Mouse (Mus musculus) embryonic facial prominence, embryonic 15.5 days (tissue): ENCODE results near the gene Vamp2. TPM values are rescaled to one million over a fixed set of nuclear protein-coding genes. Genes with fewer than 3 reads are reported as not detected.

ENCODE experiments used
- ATAC-seq: fragments of 200-750 bp; cut with Nextera tagmentation; 2 replicates; pipeline ENCODE4 v1.8.0; 2017; ENCODE audit warnings: low read depth, moderate TSS enrichment; ENCODE audit not compliant: insufficient number of reproducible peaks, low FRiP score, low TSS enrichment
- H3K27ac ChIP-seq: fragments of 300-500 bp; sonication (generic); replicated peaks from 2 replicates; pipeline ENCODE4 v1.5.1; 2015; ENCODE audit warnings: mild to moderate bottlenecking, inconsistent platforms
- H3K27me3 ChIP-seq: fragments of 300-500 bp; sonication (generic); 2 replicates; pipeline ENCODE4 v1.6.1; 2015; ENCODE audit warnings: inconsistent platforms
- H3K36me3 ChIP-seq: fragments of 300-500 bp; sonication (generic); 2 replicates; pipeline ENCODE4 v1.6.1; 2015; ENCODE audit warnings: mild to moderate bottlenecking, inconsistent platforms
- H3K4me1 ChIP-seq: fragments of 300-500 bp; sonication (generic); 2 replicates; pipeline ENCODE4 v1.6.1; 2015; ENCODE audit warnings: inconsistent platforms
- H3K4me2 ChIP-seq: fragments of 300-500 bp; sonication (generic); replicated peaks from 2 replicates; pipeline ENCODE4 v1.6.1; 2015; ENCODE audit warnings: mild to moderate bottlenecking, inconsistent platforms
- H3K4me3 ChIP-seq: fragments of 300-500 bp; sonication (generic); replicated peaks from 2 replicates; pipeline ENCODE4 v1.5.1; 2015; ENCODE audit warnings: mild to moderate bottlenecking, inconsistent platforms
- H3K9ac ChIP-seq: fragments of 300-500 bp; sonication (generic); 2 replicates; pipeline ENCODE4 v1.6.1; 2015; ENCODE audit warnings: inconsistent platforms
- H3K9me3 ChIP-seq: fragments of 300-500 bp; sonication (generic); replicated peaks from 2 replicates; pipeline ENCODE4 v1.6.1; 2016; ENCODE audit warnings: inconsistent platforms
- WGBS: fragments of 180-500 bp; shearing (Covaris S2); methylation state at CpG from one replicate; pipeline ENCODE4 v1.1.7; 2015; 5-methylcytosine and 5-hydroxymethylcytosine counted together
- polyA plus RNA-seq: library from polyadenylated mRNA; unstranded; fragments of >200 nt; fragmentation: Nextera tagmentation; extraction: Ambion mirVana; gene quantifications from 2 replicates; pipeline ENCODE4 v1.2.1, GENCODE M21; 2015

Gene Vamp2
- polyA plus RNA-seq, 1 experiment from 2014 or later = 149 TPM

DNA sequence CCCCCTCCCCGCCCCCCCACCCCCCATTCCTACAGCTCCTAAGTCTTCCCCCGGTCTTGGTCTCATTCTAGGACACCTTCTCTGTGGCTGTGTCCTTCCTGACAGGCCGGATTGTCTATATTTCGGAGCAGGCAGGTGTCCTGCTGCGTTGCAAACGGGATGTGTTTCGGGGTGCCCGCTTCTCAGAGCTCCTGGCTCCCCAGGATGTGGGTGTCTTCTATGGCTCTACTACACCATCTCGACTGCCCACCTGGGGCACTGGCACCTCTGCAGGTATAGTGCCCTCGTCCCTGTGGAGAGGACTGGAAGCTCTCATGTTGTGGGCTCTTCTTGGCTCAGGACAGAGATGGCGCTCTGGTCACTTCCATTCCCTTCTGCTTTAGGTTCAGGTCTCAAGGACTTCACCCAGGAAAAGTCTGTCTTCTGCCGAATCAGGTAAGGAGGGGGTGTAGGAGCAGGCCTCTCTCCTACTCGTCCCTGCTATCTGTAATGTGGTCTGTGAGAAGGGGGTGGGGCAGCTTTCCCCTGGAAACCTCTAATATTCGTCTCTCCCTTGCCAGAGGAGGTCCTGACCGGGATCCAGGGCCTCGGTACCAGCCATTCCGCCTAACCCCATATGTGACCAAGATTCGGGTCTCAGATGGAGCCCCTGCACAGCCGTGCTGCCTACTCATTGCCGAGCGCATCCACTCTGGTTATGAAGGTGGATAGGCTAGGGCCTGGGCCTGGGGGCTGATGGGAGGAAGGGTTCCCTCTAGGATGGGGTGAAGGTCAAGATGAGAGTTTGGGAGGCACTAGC lies 13.5 kb downstream of the Vamp2 start:
- Histone ChIP-seq H3K9ac (no peak overlapping the region), H3K36me3 (peaks cover 64% of the 10 kb centered on the region), H3K4me2 (no peak overlapping the region), H3K9me3 (no peaks in the 10 kb centered on the region), H3K4me3 (no peak overlapping the region), H3K4me1 (peaks cover 34% of the 10 kb centered on the region), H3K27ac (no peak overlapping the region), H3K27me3 (no peaks in the 10 kb centered on the region)
- 87% methylated on average over 21 of the region's 21 CpGs for WGBS
- no peak for ATAC-seq

DNA sequence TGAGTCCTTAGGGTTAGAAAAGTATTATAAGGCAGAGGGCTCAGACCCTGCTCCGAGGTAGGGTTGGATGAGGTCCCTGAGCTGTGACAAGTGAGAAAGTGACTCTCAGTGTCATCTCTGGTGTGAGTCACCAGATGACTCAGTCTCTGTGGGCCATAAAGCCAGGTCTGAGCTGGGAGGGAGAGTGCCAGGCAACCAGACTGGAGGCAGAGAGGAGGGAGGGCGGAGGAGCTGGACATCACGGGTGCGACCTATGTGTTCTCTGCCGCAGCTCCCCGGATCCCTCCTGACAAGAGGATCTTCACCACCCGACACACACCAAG lies 14.1 kb downstream of the Vamp2 start:
- H3K9ac ChIP-seq = no peak overlapping the region
- no peak for ATAC-seq
- WGBS = 93% methylated on average over 7 of the region's 7 CpGs

DNA sequence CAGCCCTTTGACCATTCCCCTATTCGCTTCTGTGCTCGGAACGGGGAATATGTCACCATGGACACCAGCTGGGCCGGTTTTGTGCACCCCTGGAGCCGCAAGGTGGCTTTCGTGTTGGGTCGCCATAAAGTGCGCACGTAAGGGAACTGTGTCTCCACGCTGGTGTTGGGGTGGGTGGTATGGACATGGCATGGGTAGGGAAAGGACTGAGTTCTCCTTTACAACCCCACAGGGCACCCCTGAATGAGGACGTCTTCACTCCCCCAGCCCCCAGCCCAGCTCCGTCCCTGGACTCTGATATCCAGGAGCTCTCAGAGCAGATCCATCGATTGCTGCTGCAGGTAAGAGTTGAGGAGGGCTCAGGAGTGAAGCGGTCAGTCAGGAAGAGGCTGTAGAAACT lies 14.8 kb downstream of the Vamp2 start:
- no peak for ATAC-seq
- Histone ChIP-seq H3K4me3 (no peak overlapping the region), H3K9ac (no peak overlapping the region), H3K36me3 (peaks cover 78% of the 10 kb centered on the region), H3K4me2 (no peak overlapping the region), H3K4me1 (peaks cover 26% of the 10 kb centered on the region), H3K27ac (no peak overlapping the region), H3K27me3 (no peaks in the 10 kb centered on the region), H3K9me3 (no peaks in the 10 kb centered on the region)
- WGBS = 95% methylated on average over 14 of the region's 14 CpGs

More for the DNA sequence above, 14.1 kb downstream of the Vamp2 start:
- Histone ChIP-seq H3K27me3 (no peaks in the 10 kb centered on the region), H3K4me1 (peaks cover 34% of the 10 kb centered on the region), H3K9me3 (no peaks in the 10 kb centered on the region), H3K4me2 (no peak overlapping the region), H3K4me3 (no peak overlapping the region), H3K36me3 (peaks cover 70% of the 10 kb centered on the region), H3K27ac (no peak overlapping the region)

DNA sequence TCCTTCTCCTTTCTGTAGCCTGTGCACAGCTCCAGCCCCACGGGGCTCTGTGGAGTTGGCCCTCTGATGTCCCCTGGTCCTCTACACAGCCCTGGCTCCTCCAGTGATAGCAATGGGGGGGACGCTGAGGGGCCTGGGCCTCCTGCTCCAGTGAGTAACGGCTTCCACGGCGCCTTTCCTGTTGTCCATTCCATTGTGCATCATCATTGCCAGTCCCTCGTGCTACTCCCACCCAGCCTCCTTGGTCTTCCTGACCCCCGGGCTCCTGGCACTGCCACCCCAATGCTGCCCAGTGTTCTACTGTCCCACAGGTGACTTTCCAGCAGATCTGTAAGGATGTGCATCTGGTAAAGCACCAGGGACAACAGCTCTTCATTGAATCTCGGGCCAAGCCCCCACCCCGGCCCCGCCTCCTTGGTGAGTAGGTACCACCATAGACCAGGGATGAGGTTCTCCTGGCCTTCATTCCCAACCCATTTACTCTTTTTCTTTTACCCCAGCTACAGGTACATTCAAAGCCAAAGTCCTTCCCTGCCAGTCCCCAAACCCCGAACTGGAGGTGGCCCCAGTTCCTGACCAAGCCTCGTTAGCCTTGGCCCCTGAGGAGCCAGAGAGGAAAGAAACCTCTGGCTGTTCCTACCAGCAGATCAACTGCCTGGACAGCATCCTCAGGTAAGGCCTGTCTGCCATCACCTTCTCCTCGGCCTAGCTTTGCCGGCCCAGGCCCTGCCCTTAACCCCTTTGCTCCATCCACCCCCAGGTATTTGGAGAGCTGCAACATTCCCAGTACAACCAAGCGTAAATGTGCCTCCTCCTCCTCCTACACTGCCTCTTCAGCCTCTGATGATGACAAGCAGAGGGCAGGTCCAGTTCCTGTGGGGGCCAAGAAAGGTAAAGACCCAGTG lies 15.5 kb downstream of the Vamp2 start:
- Histone ChIP-seq H3K36me3 (peaks cover 84% of the 10 kb centered on the region), H3K4me1 (peaks cover 21% of the 10 kb centered on the region)
- no peak for ATAC-seq

DNA sequence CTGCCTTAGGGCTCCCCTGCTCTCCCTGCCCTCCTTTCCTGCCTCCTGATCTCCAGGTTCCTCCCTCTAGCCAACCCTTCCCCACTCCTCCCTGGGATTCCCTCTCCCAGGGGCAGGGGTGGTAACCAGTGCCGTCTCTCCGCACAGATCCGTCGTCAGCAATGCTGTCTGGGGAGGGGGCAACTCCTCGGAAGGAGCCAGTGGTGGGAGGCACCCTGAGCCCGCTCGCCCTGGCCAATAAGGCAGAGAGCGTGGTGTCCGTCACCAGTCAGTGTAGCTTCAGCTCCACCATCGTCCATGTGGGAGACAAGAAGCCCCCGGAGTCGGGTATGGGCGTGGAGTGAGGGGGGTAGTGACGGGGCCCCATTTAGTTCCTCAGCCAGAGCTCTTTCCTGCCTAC lies 16.2 kb downstream of the Vamp2 start:
- no peak overlapping the region for H3K27ac ChIP-seq
- peaks cover 91% of the 10 kb centered on the region for H3K36me3 ChIP-seq
- 83% methylated on average over 14 of the region's 14 CpGs for WGBS
- H3K4me1 ChIP-seq = peaks cover 22% of the 10 kb centered on the region
- H3K4me3 ChIP-seq = no peak overlapping the region
- no peaks in the 10 kb centered on the region for H3K9me3 ChIP-seq
- no peaks in the 10 kb centered on the region for H3K27me3 ChIP-seq
- H3K4me2 ChIP-seq = no peak overlapping the region
- no peak overlapping the region for H3K9ac ChIP-seq
- ATAC-seq = no peak

More for the DNA sequence above, 15.5 kb downstream of the Vamp2 start:
- Histone ChIP-seq H3K4me2 (no peak overlapping the region), H3K27me3 (no peaks in the 10 kb centered on the region), H3K4me3 (no peak overlapping the region), H3K27ac (no peak overlapping the region), H3K9me3 (no peaks in the 10 kb centered on the region), H3K9ac (no peak overlapping the region)
- 93% methylated on average over 15 of the region's 15 CpGs for WGBS

DNA sequence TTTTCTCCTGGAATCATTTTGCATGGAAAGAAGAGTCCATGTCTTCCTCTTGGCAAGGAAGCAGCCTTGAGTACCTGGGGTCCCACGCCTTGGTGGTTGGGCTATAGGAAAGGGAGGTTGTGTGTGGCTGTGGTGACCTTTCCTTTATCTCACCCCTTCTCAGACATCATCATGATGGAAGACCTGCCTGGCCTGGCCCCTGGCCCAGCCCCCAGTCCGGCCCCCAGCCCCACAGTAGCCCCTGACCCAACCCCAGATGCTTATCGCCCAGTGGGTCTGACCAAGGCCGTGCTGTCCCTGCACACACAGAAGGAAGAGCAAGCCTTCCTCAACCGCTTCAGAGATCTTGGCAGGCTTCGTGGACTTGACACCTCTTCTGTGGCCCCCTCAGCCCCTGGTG lies 16.9 kb downstream of the Vamp2 start:
- Histone ChIP-seq H3K27me3 (no peaks in the 10 kb centered on the region), H3K4me2 (no peak overlapping the region), H3K9me3 (no peaks in the 10 kb centered on the region), H3K4me1 (peaks cover 17% of the 10 kb centered on the region), H3K36me3 (peaks cover 93% of the 10 kb centered on the region), H3K4me3 (no peak overlapping the region), H3K9ac (no peak overlapping the region), H3K27ac (no peak overlapping the region)
- ATAC-seq = no peak
- WGBS = 89% methylated on average over 6 of the region's 6 CpGs

DNA sequence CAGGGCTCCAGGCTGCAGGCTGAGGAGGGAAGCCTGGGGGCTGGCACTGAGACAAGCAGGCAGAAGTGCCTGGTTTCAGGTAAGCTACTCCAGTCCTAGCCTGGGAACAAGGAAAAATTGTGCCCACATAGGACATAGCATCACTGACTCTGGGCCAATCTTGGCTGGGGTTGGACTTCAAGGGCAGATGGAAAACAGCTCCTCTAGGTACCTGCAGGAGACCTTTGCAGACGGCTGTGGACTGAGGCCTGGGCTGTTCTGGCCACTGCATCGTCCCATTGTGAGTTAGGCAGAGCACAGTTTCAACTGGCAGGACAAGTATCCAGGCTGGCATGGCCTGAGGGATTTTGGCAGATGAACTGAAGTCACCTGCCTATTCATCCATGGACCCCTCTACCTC lies 17.5 kb downstream of the Vamp2 start:
- 75% methylated on average over 2 of the region's 2 CpGs for WGBS
- Histone ChIP-seq H3K27me3 (no peaks in the 10 kb centered on the region), H3K4me2 (no peak overlapping the region), H3K4me3 (no peak overlapping the region), H3K9me3 (no peaks in the 10 kb centered on the region), H3K9ac (no peak overlapping the region), H3K27ac (no peak overlapping the region), H3K4me1 (peaks cover 11% of the 10 kb centered on the region), H3K36me3 (peaks cover 88% of the 10 kb centered on the region)
- ATAC-seq = no peak

DNA sequence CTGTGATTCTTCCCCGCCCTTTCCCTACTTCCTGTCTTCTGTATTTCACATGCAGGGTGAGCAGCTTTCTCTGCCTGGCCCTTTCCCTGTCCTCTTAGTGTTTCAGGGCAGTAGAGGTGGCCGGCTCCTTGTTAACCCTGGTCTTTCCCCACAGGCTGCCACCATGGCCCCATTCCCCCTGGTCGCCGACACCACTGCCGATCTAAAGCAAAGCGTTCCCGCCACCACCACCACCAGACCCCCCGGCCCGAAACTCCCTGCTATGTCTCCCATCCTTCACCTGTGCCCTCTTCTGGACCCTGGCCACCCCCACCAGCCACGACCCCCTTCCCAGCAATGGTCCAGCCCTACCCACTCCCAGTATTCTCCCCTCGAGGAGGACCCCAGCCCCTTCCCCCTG lies 18.0 kb downstream of the Vamp2 start:
- H3K27me3 ChIP-seq = no peaks in the 10 kb centered on the region
- no peak overlapping the region for H3K27ac ChIP-seq
- 88% methylated on average over 11 of the region's 11 CpGs for WGBS
- H3K9me3 ChIP-seq = no peaks in the 10 kb centered on the region
- H3K36me3 ChIP-seq = peaks cover 83% of the 10 kb centered on the region
- H3K4me2 ChIP-seq = no peak overlapping the region
- H3K4me1 ChIP-seq = peaks cover 9% of the 10 kb centered on the region
- H3K4me3 ChIP-seq = no peak overlapping the region
- no peak overlapping the region for H3K9ac ChIP-seq
- no peak for ATAC-seq

DNA sequence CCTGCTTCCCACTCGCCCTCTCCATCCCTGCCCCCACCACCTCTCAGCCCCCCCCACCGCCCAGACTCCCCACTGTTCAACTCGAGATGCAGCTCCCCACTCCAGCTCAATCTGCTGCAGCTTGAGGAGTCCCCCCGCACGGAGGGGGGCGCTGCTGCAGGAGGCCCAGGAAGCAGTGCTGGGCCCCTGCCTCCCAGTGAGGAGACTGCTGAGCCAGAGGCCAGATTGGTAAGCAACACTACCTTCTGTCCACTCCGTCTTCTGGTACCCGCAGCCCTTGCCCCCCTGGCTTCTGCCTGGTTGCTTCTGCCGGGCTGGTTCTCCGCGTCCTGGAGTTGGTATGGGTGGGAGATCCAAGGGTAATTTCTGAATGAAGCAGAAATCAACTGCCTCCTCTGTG lies 18.6 kb downstream of the Vamp2 start:
- WGBS = 87% methylated on average over 11 of the region's 11 CpGs
- H3K9ac ChIP-seq = no peak overlapping the region
- H3K27ac ChIP-seq = no peak overlapping the region
- no peak overlapping the region for H3K4me2 ChIP-seq
- no peaks in the 10 kb centered on the region for H3K9me3 ChIP-seq
- peaks cover 12% of the 10 kb centered on the region for H3K4me1 ChIP-seq
- H3K27me3 ChIP-seq = no peaks in the 10 kb centered on the region
- H3K36me3 ChIP-seq = peaks cover 78% of the 10 kb centered on the region
- no peak overlapping the region for H3K4me3 ChIP-seq
- no peak for ATAC-seq

DNA sequence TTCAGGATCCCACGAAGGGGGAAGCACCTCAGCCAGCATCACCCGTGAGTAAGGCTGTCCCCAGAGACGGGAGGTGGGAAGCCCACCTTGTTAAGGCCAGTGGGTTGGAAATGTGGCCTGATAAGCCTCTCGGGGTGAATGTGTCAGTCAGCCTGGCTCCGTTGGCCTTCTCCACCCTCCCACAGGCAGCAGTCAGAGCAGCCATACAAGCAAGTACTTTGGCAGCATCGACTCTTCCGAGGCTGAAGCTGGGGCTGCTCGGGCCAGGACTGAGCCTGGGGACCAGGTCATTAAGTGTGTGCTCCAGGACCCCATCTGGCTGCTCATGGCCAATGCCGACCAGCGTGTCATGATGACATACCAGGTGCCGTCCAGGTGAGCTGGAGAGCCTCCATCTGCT lies 19.4 kb downstream of the Vamp2 start:
- Histone ChIP-seq H3K9ac (no peak overlapping the region), H3K27ac (no peak overlapping the region), H3K27me3 (no peaks in the 10 kb centered on the region), H3K4me3 (no peak overlapping the region), H3K9me3 (no peaks in the 10 kb centered on the region), H3K4me1 (peaks cover 12% of the 10 kb centered on the region), H3K36me3 (peaks cover 70% of the 10 kb centered on the region), H3K4me2 (no peak overlapping the region)
- 89% methylated on average over 11 of the region's 11 CpGs for WGBS
- no peak for ATAC-seq

DNA sequence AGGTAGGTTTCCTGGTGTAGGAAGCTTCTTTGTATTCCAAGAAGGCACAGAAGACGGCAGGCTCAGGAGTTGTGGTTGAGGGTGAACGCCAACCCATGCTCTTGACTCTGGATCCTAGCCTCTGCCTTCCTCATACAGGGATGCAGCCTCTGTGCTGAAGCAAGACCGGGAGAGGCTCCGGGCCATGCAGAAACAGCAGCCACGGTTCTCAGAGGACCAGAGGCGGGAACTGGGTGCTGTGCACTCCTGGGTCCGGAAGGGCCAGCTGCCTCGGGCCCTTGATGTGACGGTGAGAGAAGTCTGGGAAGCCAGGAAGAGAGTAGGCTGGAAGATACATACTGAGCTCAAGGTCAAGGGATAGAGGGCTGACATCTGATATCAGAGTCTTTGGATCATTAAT lies 19.9 kb downstream of the Vamp2 start:
- no peak for ATAC-seq
- H3K4me3 ChIP-seq = no peak overlapping the region
- H3K36me3 ChIP-seq = peaks cover 64% of the 10 kb centered on the region
- H3K9ac ChIP-seq = no peak overlapping the region
- H3K4me1 ChIP-seq = peaks cover 12% of the 10 kb centered on the region
- no peak overlapping the region for H3K4me2 ChIP-seq
- no peaks in the 10 kb centered on the region for H3K27me3 ChIP-seq
- 91% methylated on average over 9 of the region's 9 CpGs for WGBS
- no peak overlapping the region for H3K27ac ChIP-seq
- H3K9me3 ChIP-seq = no peaks in the 10 kb centered on the region
